Mouse (Mus musculus) ovary, postnatal 10 days (tissue): ENCODE measurements around the gene Tmem8.
"Not testable (repeated sequence)": the region's sequence is repeated elsewhere in the genome, so short reads cannot be mapped to it uniquely, and the experiment has no call there.

ENCODE experiments used
- DNase-seq: peaks from one replicate; pipeline ENCODE4 v3.0.0; 2022; ENCODE audit warnings: low spot score

Tmem8 gene

GRCm38 (mm10) chr17:26113181-26113948 lies at the start of gene Tmem8:
Gene Tmem8 (plus strand): TSS chr17:26113299.
- peak; percentile 31 for DNase-seq

- no peak for DNase-seq
These were observed 48.2 kb upstream of the Tmem8 start for GRCm38 (mm10) chr17:26064916-26065315.

GRCm38 (mm10) chr17:26066488-26067020 lies 46.5 kb upstream of the Tmem8 start:
- no peak for DNase-seq

GRCm38 (mm10) chr17:26068024-26068830 lies 44.9 kb upstream of the Tmem8 start:
- no peak for DNase-seq

GRCm38 (mm10) chr17:26068831-26069739 lies 44.0 kb upstream of the Tmem8 start, which contains the start of gene Rab11fip3:
Gene Rab11fip3 (minus strand): TSS chr17:26069555.
- DNase-seq, result peak; percentile 49

GRCm38 (mm10) chr17:26070136-26070535 lies 43.0 kb upstream of the Tmem8 start:
- no peak for DNase-seq

- DNase-seq, result no peak
These were observed 37.9 kb upstream of the Tmem8 start for GRCm38 (mm10) chr17:26075246-26075645.

GRCm38 (mm10) chr17:26078851-26079250 lies 34.2 kb upstream of the Tmem8 start:
- DNase-seq, result no peak

GRCm38 (mm10) chr17:26080867-26081266 lies 32.2 kb upstream of the Tmem8 start:
- no peak for DNase-seq

- no peak for DNase-seq
These were observed 26.0 kb upstream of the Tmem8 start for GRCm38 (mm10) chr17:26087059-26087564.

GRCm38 (mm10) chr17:26089905-26090632 lies 23.0 kb upstream of the Tmem8 start, which contains the start of gene Decr2:
Gene Decr2 (minus strand): TSS chr17:26090337.
- peak; percentile 77 for DNase-seq

GRCm38 (mm10) chr17:26094531-26095110 lies 18.5 kb upstream of the Tmem8 start:
- no peak for DNase-seq

- DNase-seq, result peak; percentile 41
These were observed 17.9 kb upstream of the Tmem8 start, which contains the start of gene Nme4 for GRCm38 (mm10) chr17:26095121-26095740. Gene Nme4 (minus strand): TSS chr17:26095602.

GRCm38 (mm10) chr17:26098461-26098860 lies 14.6 kb upstream of the Tmem8 start:
- DNase-seq, result no peak

GRCm38 (mm10) chr17:26099316-26099715 lies 13.8 kb upstream of the Tmem8 start:
- DNase-seq, result not testable (repeated sequence)

GRCm38 (mm10) chr17:26100166-26100565 lies 12.9 kb upstream of the Tmem8 start:
- no peak for DNase-seq

GRCm38 (mm10) chr17:26101478-26101877 lies 11.6 kb upstream of the Tmem8 start:
- no peak for DNase-seq

GRCm38 (mm10) chr17:26105619-26106018 lies 7.5 kb upstream of the Tmem8 start:
- DNase-seq, result no peak

- no peak for DNase-seq
These were observed 2.9 kb upstream of the Tmem8 start for GRCm38 (mm10) chr17:26110156-26110555.

GRCm38 (mm10) chr17:26111024-26111423 lies 2.1 kb upstream of the Tmem8 start:
- no peak for DNase-seq
